Mouse (Mus musculus) heart, embryonic 14.5 days (tissue): Measurements from ENCODE around the gene Slc35e3. TPM values are rescaled to one million over a fixed set of nuclear protein-coding genes. Genes with fewer than 3 reads are reported as not detected.

Experiments
- ATAC-seq: fragments of 200-750 bp; cut with Nextera tagmentation; 2 replicates; pipeline ENCODE4 v1.8.0; 2017; ENCODE audit warnings: low read depth, moderate TSS enrichment; ENCODE audit not compliant: insufficient number of reproducible peaks, insufficient read depth, low FRiP score
- H3K27ac ChIP-seq, 2 experiments: fragments of 200-500 bp in 1 of 2; fragments of 300-500 bp in 1 of 2; sonication (generic) in 1 of 2; replicated peaks in 1 of 2; 2 replicates each; pipeline ENCODE4 v1.5.1; 2012 to 2014; ENCODE audit warnings: low read depth in 2 of 2, low read length in 2 of 2, control low read depth in 1 of 2, mild to moderate bottlenecking in 1 of 2, mixed read lengths in 1 of 2; ENCODE audit not compliant: control insufficient read depth in 1 of 2, insufficient read depth in 1 of 2
- H3K27me3 ChIP-seq: fragments of 300-500 bp; sonication (generic); 2 replicates; pipeline ENCODE4 v1.6.1; 2014; ENCODE audit warnings: mild to moderate bottlenecking, low read length, control low read depth; ENCODE audit not compliant: control insufficient read depth, insufficient read depth
- H3K36me3 ChIP-seq: fragments of 300-500 bp; sonication (generic); 2 replicates; pipeline ENCODE4 v1.6.1; 2014; ENCODE audit warnings: mild to moderate bottlenecking, control low read depth, low read length, mixed read lengths; ENCODE audit not compliant: control insufficient read depth, insufficient read depth
- H3K4me1 ChIP-seq, 2 experiments: fragments of 200-500 bp in 1 of 2; fragments of 300-500 bp in 1 of 2; sonication (generic) in 1 of 2; 2 replicates each; pipeline ENCODE4 v1.6.1; 2012 to 2014; ENCODE audit warnings: low read length in 2 of 2, control low read depth in 1 of 2, mixed read lengths in 1 of 2; ENCODE audit not compliant: control insufficient read depth in 2 of 2, insufficient read depth in 2 of 2
- H3K4me2 ChIP-seq: fragments of 300-500 bp; sonication (generic); 2 replicates; pipeline ENCODE4 v1.6.1; 2014; ENCODE audit warnings: mild to moderate bottlenecking, low read length
- H3K4me3 ChIP-seq, 2 experiments: fragments of 200-500 bp in 1 of 2; fragments of 300-500 bp in 1 of 2; sonication (generic) in 1 of 2; 2 replicates each; pipeline ENCODE4 v1.5.1; 2012 to 2014; ENCODE audit warnings: low read length in 2 of 2, mild to moderate bottlenecking in 2 of 2, control low read depth in 1 of 2, low read depth in 1 of 2, moderate library complexity in 1 of 2; ENCODE audit not compliant: control insufficient read depth in 1 of 2, insufficient read depth in 1 of 2
- H3K9ac ChIP-seq: fragments of 300-500 bp; sonication (generic); 2 replicates; pipeline ENCODE4 v1.6.1; 2014; ENCODE audit warnings: mild to moderate bottlenecking, low read length
- H3K9me3 ChIP-seq: fragments of 300-500 bp; sonication (generic); 2 replicates; pipeline ENCODE4 v1.6.1; 2016; ENCODE audit warnings: low read length, control low read depth; ENCODE audit not compliant: control insufficient read depth
- WGBS: fragments of 180-500 bp; shearing (Covaris S2); extraction: QIAGEN DNeasy Blood & Tissue Kit; methylation state at CpG from one replicate; pipeline ENCODE4 v1.1.7; 2014; 5-methylcytosine and 5-hydroxymethylcytosine counted together
- polyA plus RNA-seq: library from polyadenylated mRNA; unstranded; fragments of >200 nt; fragmentation: Nextera tagmentation; extraction: Ambion mirVana; gene quantifications from 2 replicates; pipeline ENCODE4 v1.2.1, GENCODE M21; 2014

Gene Slc35e3
- polyA plus RNA-seq, 1 experiment from 2014 or later: 7.7 TPM

DNA sequence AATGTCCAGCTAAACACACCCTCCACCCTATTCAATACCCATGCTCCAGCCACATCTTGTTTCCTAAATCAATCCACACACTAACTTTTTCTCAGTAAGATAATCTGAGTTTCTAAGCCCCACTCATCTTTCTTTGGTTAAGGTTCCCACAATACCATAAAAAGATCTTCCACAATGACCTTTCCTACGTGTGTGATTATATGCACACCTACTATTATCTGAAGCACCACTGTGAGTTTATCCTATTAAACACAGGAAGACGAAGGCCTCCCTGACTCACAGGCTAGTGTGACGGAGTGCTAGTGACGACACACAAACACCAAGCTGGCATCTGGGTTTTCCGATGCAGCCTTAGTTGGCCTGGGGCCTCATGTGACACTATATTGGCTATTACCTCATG, 53.2 kb downstream of the Slc35e3 start:
- no peak overlapping the region for H3K9ac ChIP-seq
- H3K36me3 ChIP-seq: peaks cover 93% of the 10 kb centered on the region
- H3K4me1 ChIP-seq: no peaks in the 10 kb centered on the region
- no peaks in the 10 kb centered on the region for H3K27me3 ChIP-seq
- no peak overlapping the region for H3K4me2 ChIP-seq
- no peak overlapping the region for H3K4me3 ChIP-seq
- ATAC-seq: no peak
- no peak overlapping the region for H3K27ac ChIP-seq
- WGBS: 85% methylated on average over 5 of the region's 5 CpGs
- no peaks in the 10 kb centered on the region for H3K9me3 ChIP-seq

DNA sequence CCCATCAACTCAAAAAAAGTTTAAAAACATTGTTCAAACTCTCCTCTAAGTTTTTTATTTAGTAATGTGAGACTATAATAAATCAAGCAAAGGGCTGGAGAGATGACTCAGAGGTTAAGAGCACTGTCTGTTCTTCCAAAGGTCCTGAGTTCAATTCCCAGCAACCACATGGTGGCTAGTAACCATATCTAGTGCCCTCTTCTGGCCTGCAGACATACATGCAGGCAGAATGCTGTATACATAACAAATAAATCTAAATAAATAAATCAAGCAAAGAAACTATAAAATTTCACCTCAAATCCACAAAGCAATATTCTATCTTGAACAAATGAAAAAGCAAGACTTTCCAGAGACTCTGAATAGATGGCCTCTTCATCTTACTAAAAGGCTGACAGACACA, 54.0 kb downstream of the Slc35e3 start:
- no peak for ATAC-seq
- Histone ChIP-seq H3K4me3 (no peak overlapping the region), H3K27me3 (no peaks in the 10 kb centered on the region), H3K4me1 (no peaks in the 10 kb centered on the region), H3K4me2 (no peak overlapping the region), H3K36me3 (peaks cover 85% of the 10 kb centered on the region), H3K9ac (no peak overlapping the region), H3K27ac (no peak overlapping the region), H3K9me3 (no peaks in the 10 kb centered on the region)

DNA sequence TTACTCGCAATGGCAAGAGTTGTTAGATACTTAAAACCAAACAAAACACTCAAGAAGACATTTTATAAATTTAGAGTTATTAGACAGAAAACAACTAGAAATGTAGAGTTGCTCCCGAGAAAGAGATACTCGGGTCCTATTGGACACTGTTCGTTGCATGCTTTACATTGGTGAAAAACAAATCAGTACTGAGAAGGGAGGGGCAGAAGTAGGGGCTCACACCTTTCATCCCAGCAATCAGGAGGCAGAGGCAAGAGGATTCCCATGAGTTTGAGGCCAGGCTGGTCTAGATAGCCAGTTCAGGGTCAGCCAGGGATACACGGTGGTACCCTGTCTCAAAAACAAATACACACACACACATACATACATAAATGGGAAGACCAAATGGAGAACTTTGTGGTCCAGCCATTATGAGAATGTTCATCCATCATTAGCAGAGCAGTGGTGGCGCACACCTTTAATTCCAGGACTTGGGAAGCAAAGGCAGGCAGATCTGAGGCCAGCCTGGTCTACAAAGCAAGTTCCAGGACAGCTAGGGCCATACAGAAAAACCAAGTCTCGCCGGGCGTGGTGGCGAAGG, 54.7 kb downstream of the Slc35e3 start:
- H3K27ac ChIP-seq: no peak overlapping the region
- no peaks in the 10 kb centered on the region for H3K27me3 ChIP-seq
- H3K4me2 ChIP-seq: no peak overlapping the region
- ATAC-seq: no peak
- H3K9ac ChIP-seq: no peak overlapping the region
- WGBS: 95% methylated on average over 10 of the region's 10 CpGs
- no peak overlapping the region for H3K4me3 ChIP-seq
- no peaks in the 10 kb centered on the region for H3K4me1 ChIP-seq
- peaks cover 78% of the 10 kb centered on the region for H3K36me3 ChIP-seq
- no peaks in the 10 kb centered on the region for H3K9me3 ChIP-seq

DNA sequence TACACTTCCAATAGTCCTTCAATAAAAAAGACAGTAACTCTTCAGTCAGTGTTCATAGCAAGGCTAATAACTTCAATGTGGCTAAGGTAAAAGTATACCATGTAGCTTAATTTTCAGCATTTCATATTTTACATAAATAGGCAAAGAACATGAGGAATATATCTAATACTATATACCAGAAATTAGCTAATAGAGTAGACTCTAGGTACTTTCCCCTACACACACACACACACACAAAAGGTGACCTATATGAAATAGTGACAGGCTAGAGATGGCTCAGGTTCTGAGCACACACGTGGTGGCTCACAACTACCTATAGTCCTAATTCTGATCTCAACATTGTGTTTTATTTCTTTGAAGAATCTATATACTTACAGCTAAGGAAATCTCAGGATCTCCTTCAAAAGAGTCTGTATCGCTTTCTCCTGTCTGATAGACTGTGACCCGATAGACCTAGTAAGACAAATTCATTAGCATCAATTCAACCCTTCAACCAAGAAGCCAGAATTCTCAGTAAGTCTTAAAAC, 55.3 kb downstream of the Slc35e3 start:
- H3K36me3 ChIP-seq: peaks cover 71% of the 10 kb centered on the region
- WGBS: 93% methylated on average over 3 of the region's 3 CpGs
- H3K9me3 ChIP-seq: no peaks in the 10 kb centered on the region
- H3K4me2 ChIP-seq: no peak overlapping the region
- no peaks in the 10 kb centered on the region for H3K27me3 ChIP-seq
- no peak overlapping the region for H3K4me3 ChIP-seq
- no peaks in the 10 kb centered on the region for H3K4me1 ChIP-seq
- ATAC-seq: no peak
- no peak overlapping the region for H3K27ac ChIP-seq
- H3K9ac ChIP-seq: no peak overlapping the region

DNA sequence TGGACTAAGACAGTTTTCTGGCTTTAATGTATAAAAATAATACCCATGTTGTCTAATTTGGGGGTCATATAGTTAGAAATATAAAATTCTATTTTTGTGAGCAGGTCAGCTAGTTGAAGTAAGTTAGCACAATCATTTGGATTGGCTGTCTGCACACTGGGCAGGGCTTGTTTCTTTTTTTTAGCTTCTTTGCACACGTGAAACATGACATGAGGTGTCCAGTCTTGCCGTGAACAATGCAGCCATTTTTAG, 56.1 kb downstream of the Slc35e3 start:
- Histone ChIP-seq H3K27ac (no peak overlapping the region), H3K9me3 (no peaks in the 10 kb centered on the region), H3K27me3 (no peaks in the 10 kb centered on the region), H3K4me1 (no peaks in the 10 kb centered on the region), H3K9ac (no peak overlapping the region), H3K4me2 (no peak overlapping the region), H3K4me3 (no peak overlapping the region), H3K36me3 (peaks cover 63% of the 10 kb centered on the region)
- WGBS: 72% methylated on average over 2 of the region's 2 CpGs
- ATAC-seq: no peak

DNA sequence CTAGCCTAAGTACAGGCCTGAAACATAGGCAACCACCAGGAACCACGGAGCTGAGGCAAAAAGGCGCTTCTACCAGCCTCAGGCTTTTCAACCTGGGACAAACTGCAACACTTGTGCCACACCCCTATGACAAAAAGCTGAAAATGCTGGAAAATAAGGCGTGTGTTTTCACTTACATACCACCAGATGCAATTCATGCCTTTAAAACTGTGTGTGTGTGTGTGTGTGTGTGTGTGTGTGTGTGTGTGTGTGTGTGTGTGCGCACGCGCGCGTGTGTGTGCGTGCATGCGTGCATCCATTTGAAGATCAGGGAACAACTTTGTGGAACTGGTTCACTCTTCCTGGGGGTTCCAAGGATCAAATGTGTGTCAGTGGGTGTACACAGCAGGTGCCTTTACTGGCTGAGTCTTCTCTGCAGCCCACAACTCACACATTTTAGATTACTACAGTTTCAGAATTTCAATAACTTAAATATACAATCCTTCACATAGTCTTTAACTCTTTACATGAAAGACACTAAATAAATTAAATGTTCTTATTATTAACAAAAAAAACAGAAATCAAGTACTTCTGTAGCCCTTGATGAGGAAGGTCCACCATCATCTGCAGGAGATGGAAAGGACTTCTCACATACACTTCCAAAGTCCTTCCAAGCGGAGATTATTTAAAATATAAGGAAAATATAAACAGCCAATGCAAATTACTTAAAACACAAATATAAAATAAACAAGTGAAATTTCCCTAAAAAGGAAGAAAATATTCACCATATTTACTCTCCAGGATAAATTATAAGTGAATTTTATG, 56.7 kb downstream of the Slc35e3 start:
- Histone ChIP-seq H3K27ac (no peak overlapping the region), H3K9ac (no peak overlapping the region), H3K4me2 (no peak overlapping the region), H3K4me3 (no peak overlapping the region), H3K36me3 (peaks cover 58% of the 10 kb centered on the region), H3K27me3 (no peaks in the 10 kb centered on the region), H3K4me1 (no peaks in the 10 kb centered on the region), H3K9me3 (no peaks in the 10 kb centered on the region)
- 92% methylated on average over 11 of the region's 11 CpGs for WGBS
- ATAC-seq: no peak

DNA sequence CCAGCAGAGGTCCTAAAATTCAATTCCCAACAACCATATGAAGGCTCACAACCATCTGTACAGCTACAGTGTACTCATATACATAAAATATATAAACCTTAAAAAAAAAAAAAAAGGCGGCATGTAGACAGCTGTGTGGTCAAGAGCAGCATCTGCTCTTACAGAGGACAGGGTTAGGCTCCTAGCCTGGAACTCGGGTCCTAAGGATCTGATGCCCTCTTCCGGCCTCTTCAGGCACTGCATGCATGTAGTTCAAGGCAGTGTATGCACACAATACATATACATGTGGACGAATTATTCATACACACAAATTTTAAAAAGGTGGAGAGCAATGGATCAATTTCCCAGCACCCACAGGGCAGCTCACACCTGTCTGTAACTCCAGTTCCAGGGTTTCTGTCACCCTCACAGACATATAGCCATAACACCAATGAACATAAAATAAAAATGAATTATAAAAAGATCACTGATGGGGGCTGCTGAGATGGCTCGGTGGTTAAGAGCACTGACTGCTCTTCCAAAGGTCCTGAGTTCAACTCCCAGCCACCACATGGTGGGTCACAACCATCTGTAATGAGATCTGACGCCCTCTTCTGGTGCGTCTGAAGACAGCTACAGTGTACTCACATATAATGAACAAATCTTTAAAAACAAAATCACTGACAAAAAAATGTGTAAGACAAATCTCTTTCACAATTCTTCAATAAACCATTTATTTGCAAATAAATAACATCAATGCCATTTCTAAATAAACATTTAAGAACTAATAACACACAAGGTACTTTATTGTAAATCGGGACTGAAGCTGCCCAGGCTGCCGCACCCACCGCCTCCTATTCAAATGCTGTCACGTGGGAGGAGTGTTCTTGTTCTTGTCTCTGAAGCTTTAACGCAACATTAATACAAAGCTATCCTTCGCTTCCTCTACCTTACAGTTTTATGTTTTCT, 57.7 kb downstream of the Slc35e3 start:
- Histone ChIP-seq H3K27ac (no peak overlapping the region), H3K4me3 (no peak overlapping the region), H3K27me3 (no peaks in the 10 kb centered on the region), H3K4me1 (no peaks in the 10 kb centered on the region), H3K9ac (no peak overlapping the region), H3K4me2 (no peak overlapping the region), H3K36me3 (peaks cover 50% of the 10 kb centered on the region), H3K9me3 (no peaks in the 10 kb centered on the region)
- WGBS: 85% methylated on average over 13 of the region's 13 CpGs
- no peak for ATAC-seq
